Mouse (Mus musculus): ENCODE results near the gene Cttnbp2.
A peak's percentile ranks its signal among the peaks of the same experiment; 100 is the strongest.

The Cttnbp2 gene

DNA sequence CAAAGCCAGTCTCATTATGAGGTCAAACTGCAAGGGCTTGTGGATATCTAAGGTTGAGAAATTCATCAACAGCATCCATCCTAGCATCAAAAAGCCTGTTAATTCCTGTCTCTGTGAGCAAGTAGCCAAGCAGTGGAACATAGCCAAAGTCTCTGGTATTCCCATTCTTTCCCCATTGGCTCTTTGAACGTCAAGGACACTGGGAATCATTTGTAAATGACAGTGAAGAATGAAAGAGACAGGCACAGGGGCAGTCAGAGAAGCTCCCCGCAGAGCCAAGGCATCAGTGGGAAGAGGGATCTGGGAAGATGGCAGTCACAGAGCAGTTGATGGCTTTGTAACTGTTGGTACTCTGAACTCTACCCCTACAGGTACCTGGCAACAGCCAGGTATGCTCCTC is 46.9 kb downstream of the Cttnbp2 start:
- DNase-seq = no peak

DNA sequence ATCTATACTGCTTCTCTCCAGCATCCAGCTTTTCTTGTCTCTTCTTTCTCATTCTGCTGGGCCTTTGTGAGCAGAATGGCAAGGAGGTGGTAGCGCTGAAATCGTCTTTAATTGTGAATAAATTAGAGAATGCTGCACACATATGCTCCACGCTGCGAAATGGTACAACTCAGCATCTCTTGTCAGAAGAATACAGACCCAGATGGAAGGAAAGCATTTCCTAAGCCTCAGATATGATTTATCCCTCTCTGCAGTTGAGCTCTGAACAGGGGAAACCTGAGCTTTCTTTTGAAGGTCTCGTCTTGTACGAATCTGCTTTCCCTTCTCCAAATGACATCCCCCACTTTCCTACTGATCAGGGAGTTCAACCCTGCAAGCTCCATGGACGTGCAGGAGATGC is 48.4 kb downstream of the Cttnbp2 start:
- DNase-seq = no peak

DNA sequence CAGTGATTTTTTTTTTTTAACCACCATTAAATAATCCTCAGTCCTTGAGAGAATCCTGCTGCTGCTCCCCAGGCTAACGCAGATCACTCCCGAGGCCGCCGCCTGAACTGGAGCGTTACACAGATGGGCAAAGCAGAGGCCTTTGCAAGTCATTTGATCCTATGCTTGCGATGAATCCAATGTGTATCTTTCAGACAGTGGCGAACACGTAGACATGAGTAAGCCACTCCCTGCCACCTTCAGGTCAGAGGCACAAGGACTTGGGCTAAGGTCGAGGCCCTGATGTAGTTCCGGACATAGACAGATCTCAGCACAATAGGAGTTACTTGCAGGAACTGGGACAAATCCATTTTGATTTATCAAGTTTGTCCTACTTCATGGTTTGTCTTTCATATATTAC is 49.0 kb downstream of the Cttnbp2 start:
- DNase-seq = no peak

DNA sequence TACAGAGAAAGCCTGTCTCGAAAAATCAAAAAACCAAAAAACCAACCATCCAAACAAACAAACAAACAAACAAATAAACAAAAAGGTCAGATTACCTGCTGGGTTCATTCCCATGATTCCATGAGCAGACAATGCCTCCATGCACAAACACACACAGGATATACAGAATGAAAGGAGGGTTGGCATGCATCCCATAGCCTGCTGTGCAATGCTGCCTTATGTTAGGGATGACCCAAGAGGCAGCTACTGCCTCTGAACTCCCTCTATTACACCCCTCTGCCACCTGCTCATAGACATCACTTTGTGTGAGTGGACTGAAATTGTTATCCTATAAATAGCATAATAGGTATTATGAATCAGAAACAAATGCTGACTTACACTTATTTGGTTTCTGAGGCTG is 55.0 kb downstream of the Cttnbp2 start:
- DNase-seq = no peak

- no peak for DNase-seq
Measured at GRCm38 (mm10) chr6:18450551-18451193, 64.0 kb downstream of the Cttnbp2 start.

DNA sequence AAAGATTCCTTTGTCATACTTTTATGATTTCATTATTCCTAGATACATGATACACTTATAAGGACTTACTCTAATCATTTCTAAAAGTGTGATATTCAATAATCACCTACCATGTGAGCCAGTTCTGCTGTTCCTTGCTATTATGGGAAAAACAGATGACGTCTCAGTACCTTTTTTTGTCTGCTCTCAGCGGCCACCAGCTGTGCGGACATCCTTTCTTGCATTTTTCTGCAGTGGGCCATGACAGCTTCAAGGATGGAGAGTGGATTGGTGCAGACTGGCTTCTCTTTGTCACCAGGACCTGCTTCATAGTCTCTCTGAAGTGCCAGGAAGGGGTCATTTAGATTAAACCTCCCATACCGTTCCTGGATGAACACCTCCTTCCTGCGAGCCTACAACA is 66.6 kb downstream of the Cttnbp2 start:
- DNase-seq = no peak

DNA sequence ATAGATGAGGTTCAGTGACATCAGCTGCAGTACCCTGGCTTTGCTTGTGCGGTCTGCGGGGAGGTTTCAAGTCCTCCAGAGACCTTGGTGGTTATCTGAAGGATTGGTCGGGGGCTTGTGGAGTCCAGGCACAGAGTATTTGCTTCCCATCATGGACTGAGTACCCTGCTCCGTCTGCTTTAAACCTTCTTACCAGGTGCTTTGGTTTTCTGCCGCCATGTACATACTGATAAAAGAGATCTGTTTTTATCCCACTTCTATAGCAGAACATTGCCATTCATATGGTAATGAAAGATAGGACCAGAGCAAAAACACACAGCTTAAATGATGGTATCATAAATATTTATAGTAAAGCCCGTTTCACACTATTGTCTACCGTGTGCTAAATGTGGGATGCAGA is 67.7 kb downstream of the Cttnbp2 start:
- no peak for DNase-seq

- DNase-seq = no peak
Measured at GRCm38 (mm10) chr6:18446359-18446758, 68.3 kb downstream of the Cttnbp2 start.

- peak; percentile 43 for DNase-seq
Measured at GRCm38 (mm10) chr6:18445747-18446146, 68.9 kb downstream of the Cttnbp2 start.

DNA sequence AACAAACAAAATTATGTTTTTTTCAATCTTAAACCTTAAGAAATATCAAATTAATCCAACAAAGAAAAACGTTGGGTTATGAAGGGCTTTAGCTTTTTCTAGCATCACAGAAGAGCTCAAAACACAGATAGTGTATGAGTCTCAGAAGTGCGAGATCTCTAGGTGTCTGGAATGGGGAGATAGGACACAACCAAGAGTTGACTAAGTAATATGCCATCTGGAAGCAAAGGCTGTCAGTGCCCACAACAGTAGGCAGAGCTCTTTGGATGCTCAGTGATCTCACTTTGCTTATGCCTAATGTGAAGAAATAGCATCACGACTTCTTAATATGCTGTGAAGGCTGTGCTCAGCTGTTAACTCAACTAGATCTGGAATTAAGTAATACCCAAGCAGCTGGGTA is 72.3 kb downstream of the Cttnbp2 start:
- no peak for DNase-seq

GRCm38 (mm10) chr6:18440918-18441532 is 73.6 kb downstream of the Cttnbp2 start:
- no peak for DNase-seq

DNA sequence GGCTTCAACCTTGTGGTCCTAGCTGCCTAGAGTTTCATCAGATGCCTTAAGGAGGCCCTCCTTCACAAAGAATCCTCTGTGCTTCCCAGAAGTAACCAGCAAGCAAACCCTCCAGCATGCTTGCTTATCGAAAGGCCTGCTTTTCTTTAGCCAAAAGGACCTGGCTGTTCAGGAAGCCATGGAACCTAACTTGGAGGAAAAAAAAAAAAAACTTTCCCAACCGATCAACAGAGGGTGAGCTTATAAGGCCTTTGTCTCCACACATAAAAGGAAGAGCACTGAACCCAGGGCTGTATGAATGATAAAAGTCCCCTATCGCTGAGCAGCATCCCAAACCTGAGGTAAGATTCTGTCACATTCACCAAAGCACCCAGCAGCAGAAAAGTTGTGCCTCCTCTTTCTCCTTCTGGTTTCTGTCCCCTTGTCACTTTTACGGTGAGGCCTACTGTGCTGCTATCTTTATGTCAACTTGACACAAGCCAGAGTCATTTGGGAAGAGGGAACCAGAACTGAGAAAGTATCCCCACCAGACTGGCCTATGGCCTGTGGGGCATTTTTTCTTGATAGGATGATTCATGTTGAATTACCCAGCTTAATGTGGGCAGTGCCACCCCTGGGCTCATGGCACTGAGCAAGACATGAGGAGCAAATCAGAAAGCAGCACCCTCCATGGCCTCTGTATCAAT is 78.4 kb downstream of the Cttnbp2 start:
- DNase-seq = no peak

DNA sequence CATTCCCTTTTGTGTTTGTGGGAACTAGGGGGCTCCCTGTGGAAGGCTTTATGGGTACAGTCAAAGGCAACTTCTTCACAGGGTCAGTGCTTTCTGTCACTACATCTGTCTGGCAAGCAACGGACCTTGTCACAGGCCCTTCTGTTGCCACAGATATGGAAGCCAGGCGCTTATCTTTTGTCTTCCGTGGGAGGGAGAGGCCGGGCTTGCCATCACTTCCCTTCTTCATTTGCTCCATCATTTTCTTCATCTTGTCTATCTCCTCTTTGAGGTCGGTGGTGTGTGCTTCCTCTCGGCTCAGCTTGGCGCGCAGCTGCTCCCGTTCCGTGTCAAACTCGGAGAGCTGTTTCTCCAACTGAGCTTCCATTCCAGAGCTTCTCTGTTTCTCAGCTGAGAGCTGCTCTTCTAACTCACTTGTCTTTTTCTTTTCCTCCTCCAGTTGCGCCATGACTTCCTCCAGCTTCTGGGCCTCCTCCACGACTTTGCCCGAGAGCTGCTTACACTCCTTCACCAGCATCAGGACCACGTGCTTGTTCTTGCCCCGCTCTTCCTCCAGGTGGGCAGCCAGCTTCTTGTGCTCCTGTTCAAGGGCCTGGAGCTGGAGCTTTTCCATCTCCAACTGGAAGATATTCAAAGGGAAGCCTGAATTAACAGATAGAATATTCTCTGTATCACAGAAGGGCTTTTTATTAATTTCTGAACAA is 79.7 kb downstream of the Cttnbp2 start:
- DNase-seq = no peak

- no peak for DNase-seq
Measured at GRCm38 (mm10) chr6:18434355-18434754, 80.3 kb downstream of the Cttnbp2 start.

- DNase-seq = no peak
Measured at GRCm38 (mm10) chr6:18432362-18432761, 82.3 kb downstream of the Cttnbp2 start.

DNA sequence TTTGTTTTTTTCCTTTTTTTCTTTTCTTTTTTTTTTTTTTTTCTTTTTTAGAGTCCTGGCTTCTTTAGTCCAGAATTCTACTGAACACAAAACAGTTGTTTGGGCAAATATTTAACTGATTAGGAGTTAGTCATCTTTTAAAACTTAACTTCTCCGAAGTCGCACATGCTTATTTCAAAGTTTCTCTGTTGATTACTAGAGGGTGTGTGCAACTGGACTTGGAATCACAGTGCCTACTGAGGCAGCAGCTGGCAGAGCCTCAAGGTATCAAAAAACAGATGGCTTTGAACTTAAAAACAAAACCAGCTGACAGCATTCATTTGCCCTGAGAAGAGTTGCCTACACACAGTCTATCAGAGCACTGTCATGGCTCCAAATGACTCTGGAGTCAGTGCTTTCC is 82.8 kb downstream of the Cttnbp2 start:
- peak; percentile 57 for DNase-seq

DNA sequence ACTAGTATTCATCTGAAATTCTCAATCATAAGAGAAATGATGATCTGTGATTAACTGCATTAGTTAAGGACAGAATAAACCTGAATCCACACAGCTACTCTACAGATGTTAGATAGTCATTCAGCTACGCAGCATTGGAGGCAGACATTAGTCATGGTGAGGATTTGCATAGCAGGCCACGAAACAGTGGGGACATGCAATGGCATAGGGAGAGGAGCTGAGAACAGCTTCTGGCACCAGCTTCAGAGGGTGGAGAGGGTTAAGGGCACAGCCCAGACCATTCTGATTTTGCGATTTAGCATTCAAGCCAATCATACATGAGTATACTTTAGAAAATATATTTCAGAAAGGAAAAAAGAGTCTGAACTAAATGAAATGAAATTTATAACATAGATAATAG is 84.6 kb downstream of the Cttnbp2 start:
- no peak for DNase-seq

DNA sequence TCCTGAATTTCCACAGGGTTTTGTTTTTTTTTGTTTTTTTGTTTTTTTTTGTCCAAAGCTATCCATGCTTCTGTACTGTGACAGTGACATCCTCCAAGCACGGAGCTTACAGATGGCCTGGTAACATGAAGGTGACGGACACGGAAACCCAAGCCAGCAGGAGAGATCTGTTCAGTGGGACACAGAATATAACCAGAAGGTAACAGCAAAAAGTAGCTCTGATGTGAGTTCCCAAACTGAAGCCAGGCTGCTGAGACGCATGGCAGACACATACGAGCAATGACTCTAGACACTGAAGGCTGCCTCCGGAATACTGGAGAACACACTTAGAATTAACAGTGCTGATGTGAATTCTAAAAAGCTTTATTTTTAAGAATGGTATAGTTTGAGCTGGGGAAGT is 89.8 kb downstream of the Cttnbp2 start:
- DNase-seq = no peak

DNA sequence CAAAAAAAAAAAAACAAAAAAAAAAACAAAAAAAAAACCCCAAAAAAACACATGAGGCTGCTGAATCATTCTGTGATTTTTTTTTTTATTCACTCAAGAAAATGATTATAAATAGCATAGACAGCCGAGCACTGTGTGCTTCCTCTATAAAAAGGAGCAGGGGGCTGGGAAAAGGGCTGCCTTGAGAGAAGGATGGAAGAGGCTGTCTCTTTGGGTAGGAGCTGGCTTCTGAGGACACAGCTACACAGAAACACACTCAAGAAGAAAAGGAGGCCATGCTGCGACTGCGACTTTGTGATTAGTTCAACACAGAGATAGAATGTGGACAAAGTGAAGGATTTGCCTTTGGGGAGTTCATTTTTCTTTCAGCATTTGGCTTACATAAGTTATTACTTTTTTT is 90.3 kb downstream of the Cttnbp2 start:
- DNase-seq = no peak

DNA sequence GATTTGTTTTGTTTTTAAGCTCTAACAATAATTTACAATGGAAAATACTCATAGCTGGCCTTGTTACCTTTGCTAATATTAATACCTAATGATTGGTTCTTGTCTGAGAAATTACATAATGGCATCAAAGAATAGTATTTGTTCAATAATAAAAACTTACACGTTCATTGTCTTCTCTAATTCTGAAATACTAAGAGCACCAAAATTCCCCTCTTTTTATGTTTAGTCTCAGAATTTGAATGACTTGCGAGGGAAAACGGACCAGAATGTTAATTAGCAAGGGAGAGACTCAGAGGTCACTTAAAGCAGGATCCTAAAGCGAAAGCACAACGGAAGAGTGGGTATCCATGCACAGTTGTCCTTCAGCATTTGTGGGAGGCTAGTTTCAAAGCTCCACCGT is 91.5 kb downstream of the Cttnbp2 start:
- DNase-seq = no peak

- DNase-seq = no peak
Measured at GRCm38 (mm10) chr6:18421561-18421960, 93.1 kb downstream of the Cttnbp2 start.

DNA sequence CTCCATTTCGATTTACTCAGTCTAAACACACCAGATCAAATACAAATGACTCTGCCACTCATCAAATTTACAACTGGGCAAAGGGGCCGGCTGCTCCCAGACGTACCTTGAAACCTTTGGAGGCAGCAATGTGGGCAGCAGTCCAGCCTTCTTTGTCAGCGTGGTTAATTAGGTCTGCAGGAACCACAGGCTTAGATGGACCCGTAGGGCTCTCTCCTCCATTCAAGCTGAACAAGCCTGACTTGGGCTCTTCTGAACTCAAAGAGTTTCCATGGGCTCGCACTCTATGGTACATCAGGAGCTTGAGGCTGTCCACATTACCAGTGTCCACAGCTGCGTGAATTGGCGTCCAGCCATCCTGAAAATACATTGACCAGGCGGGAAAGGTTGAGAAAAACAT is 94.0 kb downstream of the Cttnbp2 start:
- DNase-seq = peak; percentile 81

GRCm38 (mm10) chr6:18417866-18418454 is 96.7 kb downstream of the Cttnbp2 start:
- peak; percentile 45 for DNase-seq
